Mouse (Mus musculus): ENCODE results near the gene Zfp830.

DNA sequence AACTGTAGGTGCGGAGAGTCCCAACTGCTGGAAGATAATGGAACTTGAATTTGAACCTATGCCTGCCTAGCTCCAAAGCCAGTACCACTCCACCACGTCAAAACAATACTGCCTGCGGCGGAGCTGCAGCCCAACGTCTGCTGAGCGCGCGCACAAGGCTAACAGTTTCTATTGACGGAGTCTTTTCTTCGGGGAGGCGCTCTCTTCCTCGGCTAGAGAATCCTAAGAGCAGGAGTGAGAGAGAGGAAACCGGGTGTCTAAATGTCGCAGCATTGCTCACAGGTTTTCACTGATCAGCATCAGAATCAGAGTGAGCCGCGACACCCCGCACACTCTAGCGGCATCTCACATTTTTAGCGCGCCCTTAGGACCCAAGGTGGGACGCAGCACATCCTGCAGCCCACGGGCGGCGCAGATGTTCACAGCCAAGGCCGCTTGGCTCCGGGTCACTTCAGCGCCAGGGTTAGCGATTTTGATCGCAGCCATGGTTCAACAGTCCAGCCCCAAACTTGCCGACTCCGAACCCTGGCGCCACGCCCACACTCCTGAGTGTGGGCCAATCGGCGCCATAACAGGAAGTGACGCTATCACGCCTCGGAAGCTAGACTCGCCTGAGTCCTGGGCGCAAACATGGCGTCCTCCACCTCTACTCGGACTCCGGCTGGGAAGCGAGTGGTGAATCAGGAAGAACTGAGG lies at the start of gene Zfp830, which contains the start of gene Cct6b:
- TF ChIP-seq CTCF (IDR thresholded peaks at IDR 0.05) (peak; percentile 16; the same call in 1 of the 2 replicates), EP300 (IDR thresholded peaks at IDR 0.05) (no peak)

Measured in lung, postnatal 0 days (tissue).